Mouse (Mus musculus) thymus, postnatal 10 days (tissue): ENCODE results near the gene Steap2.
"Not testable (repeated sequence)": the region's sequence is repeated elsewhere in the genome, so short reads cannot be mapped to it uniquely, and the experiment has no call there.

Experiments
- DNase-seq, 2 experiments: peaks; one replicate each; pipeline ENCODE4 v3.0.0; 2021; ENCODE audit warnings: low spot score in 2 of 2

The Steap2 gene

GRCm38 (mm10) chr5:5693956-5694653 lies at the start of gene Steap2:
Steap2 (minus strand) TSS chr5:5694578.
- no peak for DNase-seq

GRCm38 (mm10) chr5:5734445-5734844 lies 40.1 kb upstream of the Steap2 start:
- DNase-seq: no peak

- no peak for DNase-seq
These were observed 38.5 kb upstream of the Steap2 start for GRCm38 (mm10) chr5:5732858-5733257.

- DNase-seq: no peak
These were observed 37.8 kb upstream of the Steap2 start for GRCm38 (mm10) chr5:5732208-5732607.

GRCm38 (mm10) chr5:5729904-5730303 lies 35.5 kb upstream of the Steap2 start:
- DNase-seq: no peak

GRCm38 (mm10) chr5:5722217-5722616 lies 27.8 kb upstream of the Steap2 start:
- DNase-seq: no peak

GRCm38 (mm10) chr5:5711032-5711431 lies 16.7 kb upstream of the Steap2 start:
- no peak for DNase-seq

- DNase-seq: no peak
These were observed 13.2 kb upstream of the Steap2 start for GRCm38 (mm10) chr5:5707341-5708278.

GRCm38 (mm10) chr5:5705019-5705418 lies 10.6 kb upstream of the Steap2 start:
- no peak for DNase-seq

- DNase-seq: no peak
These were observed 6.0 kb upstream of the Steap2 start for GRCm38 (mm10) chr5:5700386-5700785.

GRCm38 (mm10) chr5:5698830-5699229 lies 4.5 kb upstream of the Steap2 start:
- DNase-seq: no peak

- DNase-seq: no peak
These were observed 1.1 kb upstream of the Steap2 start for GRCm38 (mm10) chr5:5695401-5695942.

GRCm38 (mm10) chr5:5693541-5693955 lies 830 bp downstream of the Steap2 start:
- no peak for DNase-seq

- DNase-seq: no peak
These were observed 2.1 kb downstream of the Steap2 start for GRCm38 (mm10) chr5:5692167-5692738.

GRCm38 (mm10) chr5:5688945-5689540 lies 5.3 kb downstream of the Steap2 start:
- no peak for DNase-seq

GRCm38 (mm10) chr5:5688228-5688627 lies 6.2 kb downstream of the Steap2 start:
- DNase-seq: no peak

- DNase-seq: no peak
These were observed 7.4 kb downstream of the Steap2 start for GRCm38 (mm10) chr5:5686973-5687372.

GRCm38 (mm10) chr5:5684946-5685345 lies 9.4 kb downstream of the Steap2 start:
- not testable (repeated sequence) for DNase-seq

GRCm38 (mm10) chr5:5683292-5683691 lies 11.1 kb downstream of the Steap2 start:
- DNase-seq: no peak

- no peak for DNase-seq
These were observed 14.9 kb downstream of the Steap2 start for GRCm38 (mm10) chr5:5679459-5679858.

GRCm38 (mm10) chr5:5676082-5676481 lies 18.3 kb downstream of the Steap2 start:
- no peak for DNase-seq

GRCm38 (mm10) chr5:5668920-5669319 lies 25.5 kb downstream of the Steap2 start:
- no peak for DNase-seq
